Mouse (Mus musculus): ENCODE measurements around the gene Yars. TPM values are rescaled to one million over a fixed set of nuclear protein-coding genes. Genes with fewer than 3 reads are reported as not detected.
"Not testable (repeated sequence)": the region's sequence is repeated elsewhere in the genome, so short reads cannot be mapped to it uniquely, and the experiment has no call there.

The Yars gene
- total RNA-seq, 2 experiments from 2014 or later = 38.8 to 39.5 TPM

GRCm38 (mm10) chr4:129188041-129188659 is 1.4 kb upstream of the Yars start:
- no peak for DNase-seq (ENCODE audit: low spot score)

GRCm38 (mm10) chr4:129188803-129189541 is 588 bp upstream of the Yars start:
- DNase-seq (ENCODE audit: low spot score) = peak; percentile 34

- no peak for DNase-seq (ENCODE audit: low spot score)
Measured at GRCm38 (mm10) chr4:129190538-129190937, 978 bp downstream of the Yars start.

GRCm38 (mm10) chr4:129191691-129192090 is 2.1 kb downstream of the Yars start:
- no peak for DNase-seq (ENCODE audit: low spot score)

GRCm38 (mm10) chr4:129194280-129194679 is 4.7 kb downstream of the Yars start:
- no peak for DNase-seq (ENCODE audit: low spot score)

- DNase-seq (ENCODE audit: low spot score) = no peak
Measured at GRCm38 (mm10) chr4:129197514-129197913, 8.0 kb downstream of the Yars start.

GRCm38 (mm10) chr4:129204655-129205054 is 15.1 kb downstream of the Yars start:
- no peak for DNase-seq (ENCODE audit: low spot score)

- DNase-seq (ENCODE audit: low spot score) = no peak
Measured at GRCm38 (mm10) chr4:129206792-129207191, 17.2 kb downstream of the Yars start.

GRCm38 (mm10) chr4:129209504-129209903 is 19.9 kb downstream of the Yars start:
- DNase-seq (ENCODE audit: low spot score) = no peak

- no peak for DNase-seq (ENCODE audit: low spot score)
Measured at GRCm38 (mm10) chr4:129211461-129211860, 21.9 kb downstream of the Yars start.

- DNase-seq (ENCODE audit: low spot score) = not testable (repeated sequence)
Measured at GRCm38 (mm10) chr4:129212486-129212885, 22.9 kb downstream of the Yars start.

- no peak for DNase-seq (ENCODE audit: low spot score)
Measured at GRCm38 (mm10) chr4:129218569-129219175, 29.1 kb downstream of the Yars start.

- DNase-seq (ENCODE audit: low spot score) = no peak
Measured at GRCm38 (mm10) chr4:129219198-129219597, 29.6 kb downstream of the Yars start.

GRCm38 (mm10) chr4:129220376-129221089 is 31.0 kb downstream of the Yars start:
- no peak for DNase-seq (ENCODE audit: low spot score)

GRCm38 (mm10) chr4:129221097-129222010 is 31.8 kb downstream of the Yars start:
- no peak for DNase-seq (ENCODE audit: low spot score)

GRCm38 (mm10) chr4:129222019-129222925 is 32.7 kb downstream of the Yars start:
- peak; percentile 33 for DNase-seq (ENCODE audit: low spot score)

GRCm38 (mm10) chr4:129223421-129224281 is 34.1 kb downstream of the Yars start:
- DNase-seq (ENCODE audit: low spot score) = peak; percentile 19

- DNase-seq (ENCODE audit: low spot score) = no peak
Measured at GRCm38 (mm10) chr4:129225315-129225714, 35.8 kb downstream of the Yars start.

GRCm38 (mm10) chr4:129226441-129226963 is 36.9 kb downstream of the Yars start:
- no peak for DNase-seq (ENCODE audit: low spot score)
